Mouse (Mus musculus) embryonic facial prominence, embryonic 11.5 days (tissue): ENCODE measurements around the gene Gm20388. TPM values are rescaled to one million over a fixed set of nuclear protein-coding genes. Genes with fewer than 3 reads are reported as not detected.

Experiments used
- ATAC-seq: fragments of 200-750 bp; cut with Nextera tagmentation; replicated peaks from 2 replicates; pipeline ENCODE4 v1.8.0; 2017; ENCODE audit warnings: low read depth; ENCODE audit not compliant: insufficient number of reproducible peaks, low FRiP score, low TSS enrichment
- DNase-seq: peaks from one replicate; pipeline ENCODE4 v3.0.0-alpha.2; 2015; ENCODE audit warnings: low spot score
- H3K27ac ChIP-seq: fragments of 300-500 bp; sonication (generic); replicated peaks from 2 replicates; pipeline ENCODE4 v1.5.1; 2014; ENCODE audit warnings: mild to moderate bottlenecking, low read depth, low read length, control low read depth
- H3K27me3 ChIP-seq: fragments of 300-500 bp; sonication (generic); 2 replicates; pipeline ENCODE4 v1.6.1; 2014; ENCODE audit warnings: mild to moderate bottlenecking, low read length, moderate library complexity, mixed read lengths; ENCODE audit not compliant: control insufficient read depth, insufficient read depth
- H3K36me3 ChIP-seq: fragments of 300-500 bp; sonication (generic); replicated peaks from 2 replicates; pipeline ENCODE4 v1.6.1; 2014; ENCODE audit warnings: low read depth, mild to moderate bottlenecking, low read length, moderate library complexity, mixed read lengths; ENCODE audit not compliant: control insufficient read depth, insufficient read depth
- H3K4me1 ChIP-seq: fragments of 300-500 bp; sonication (generic); 2 replicates; pipeline ENCODE4 v1.6.1; 2014; ENCODE audit warnings: low read length, mixed read lengths; ENCODE audit not compliant: control insufficient read depth, insufficient read depth
- H3K4me2 ChIP-seq: fragments of 300-500 bp; sonication (generic); 2 replicates; pipeline ENCODE4 v1.6.1; 2014; ENCODE audit warnings: low read depth, mild to moderate bottlenecking, control low read depth, low read length, moderate library complexity
- H3K4me3 ChIP-seq: fragments of 300-500 bp; sonication (generic); 2 replicates; pipeline ENCODE4 v1.5.1; 2014; ENCODE audit warnings: low read depth, low read length, control low read depth
- H3K9ac ChIP-seq: fragments of 300-500 bp; sonication (generic); replicated peaks from 2 replicates; pipeline ENCODE4 v1.6.1; 2014; ENCODE audit warnings: mild to moderate bottlenecking, control low read depth, low read length
- H3K9me3 ChIP-seq: fragments of 300-500 bp; sonication (generic); replicated peaks from 2 replicates; pipeline ENCODE4 v1.6.1; 2016; ENCODE audit warnings: mild to moderate bottlenecking, low read length, inconsistent platforms, mixed read lengths; ENCODE audit not compliant: control insufficient read depth
- WGBS: fragments of 180-500 bp; shearing (Covaris S2); extraction: QIAGEN DNeasy Blood & Tissue Kit; methylation state at CpG from one replicate; pipeline ENCODE4 v1.1.7; 2014; 5-methylcytosine and 5-hydroxymethylcytosine counted together
- polyA plus RNA-seq: library from polyadenylated mRNA; unstranded; fragments of >200 nt; fragmentation: Nextera tagmentation; extraction: Ambion mirVana; gene quantifications from 2 replicates; pipeline ENCODE4 v1.2.1, GENCODE M21; 2014

Gene Gm20388
- polyA plus RNA-seq, result 3.1 TPM in 1 of 2 replicates, not detected in the other

DNA sequence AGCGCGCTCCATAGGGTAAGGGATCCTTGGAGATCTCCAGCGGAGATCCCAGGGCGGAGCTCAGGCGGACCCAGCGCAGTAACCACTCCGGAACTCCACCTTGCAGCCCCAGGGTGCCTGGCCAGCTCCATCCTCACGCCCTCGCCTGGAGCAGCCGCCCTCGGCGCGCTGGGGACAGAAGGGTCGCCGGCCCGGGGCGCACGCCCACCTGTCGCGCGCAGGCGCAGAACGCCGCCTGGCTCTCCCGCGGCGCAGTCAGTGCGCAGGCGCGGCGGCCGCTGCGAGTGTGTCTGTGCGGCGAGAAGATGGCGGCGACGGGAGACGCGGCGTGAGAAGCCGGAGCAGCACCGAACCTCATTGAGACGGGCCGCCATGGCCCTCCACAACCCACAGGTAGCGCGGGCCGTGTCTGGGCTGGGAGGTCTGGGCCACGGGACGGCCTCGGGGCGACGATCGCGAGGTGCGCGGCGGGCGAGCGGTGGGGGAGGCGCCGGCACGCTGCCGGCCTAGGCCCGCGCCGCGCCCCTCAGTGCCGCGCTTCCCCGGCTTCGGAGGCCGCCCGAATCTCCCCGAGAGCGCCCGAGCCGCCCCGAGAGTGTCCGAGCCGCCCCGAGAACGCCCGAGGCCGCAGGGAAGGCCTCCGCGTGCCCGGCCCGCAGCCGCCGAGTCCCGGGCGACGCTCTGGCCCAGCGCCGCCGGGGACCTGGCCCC lies at the start of gene Gm20388:
Gm20388 (plus strand) TSS at position 295 of the 711 bp plus-strand sequence.
- DNase-seq (peak; percentile 92), ATAC-seq (peak; percentile 89)
- Histone ChIP-seq H3K4me2 (peak within 1 kb of the TSS; percentile 93), H3K9me3 (no peaks in the 10 kb centered on the region), H3K36me3 (no peaks in the 10 kb centered on the region), H3K4me3 (peak within 1 kb of the TSS; percentile 84), H3K9ac (peak within 1 kb of the TSS; percentile 94), H3K27ac (peak within 1 kb of the TSS; percentile 85), H3K4me1 (peaks cover 4% of the 10 kb centered on the region; the same call in 1 of the 2 replicates), H3K27me3 (no peaks in the 10 kb centered on the region)
- under 1% methylated on average over 82 of the region's 97 CpGs for WGBS

DNA sequence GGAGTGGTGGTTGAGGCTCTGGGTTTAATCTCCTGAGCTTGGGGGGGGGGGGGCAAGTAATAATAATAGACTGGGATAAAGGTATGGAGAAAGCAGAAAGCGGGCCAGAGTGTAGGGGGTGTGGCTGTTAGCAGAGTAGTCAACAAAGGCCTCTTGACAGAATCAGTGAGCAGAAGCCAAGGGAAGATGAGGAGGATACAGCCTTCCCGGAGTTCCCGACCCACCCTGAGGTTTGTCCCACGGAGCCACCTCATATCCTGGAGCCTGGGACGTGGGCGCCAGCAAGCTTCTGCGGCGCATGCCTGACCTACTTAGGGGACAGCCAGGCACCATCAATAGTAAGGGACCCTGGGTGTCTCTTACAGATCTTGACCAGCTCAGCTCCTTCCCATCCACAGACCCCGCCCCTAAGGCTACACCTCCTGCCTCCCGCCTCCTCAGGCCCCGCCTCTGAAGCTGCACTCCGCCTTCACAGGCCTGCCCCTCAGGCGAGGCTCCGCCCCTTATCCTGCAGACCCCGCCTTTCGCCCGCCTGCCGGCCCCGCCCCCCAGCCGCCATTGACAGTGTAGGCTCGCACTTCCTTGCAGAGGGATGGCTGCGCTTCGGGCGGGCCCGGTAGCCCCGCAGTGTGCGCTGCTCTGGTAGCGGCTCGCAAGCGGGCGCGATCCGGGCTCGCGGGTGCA lies 48.8 kb upstream of the Gm20388 start, which contains the start of gene Klhl36:
Klhl36 (plus strand) TSS at position 561 of the 684 bp plus-strand sequence.
- ATAC-seq, result peak; percentile 96
- peak within 1 kb of the TSS; percentile 71 for H3K4me3 ChIP-seq
- H3K4me2 ChIP-seq, result peak within 1 kb of the TSS; percentile 91
- under 1% methylated on average over 35 of the region's 35 CpGs for WGBS
- H3K9ac ChIP-seq, result peak within 1 kb of the TSS; percentile 79
- peak; percentile 95 for DNase-seq
- H3K9me3 ChIP-seq, result no peaks in the 10 kb centered on the region
- H3K4me1 ChIP-seq, result no peaks in the 10 kb centered on the region
- H3K27ac ChIP-seq, result no peak within 1 kb of the TSS
- 0 out of 2 replicates have a peak, but pooled peaks cover 4% of the 10 kb centered on the region for H3K27me3 ChIP-seq
- H3K36me3 ChIP-seq, result no peaks in the 10 kb centered on the region

DNA sequence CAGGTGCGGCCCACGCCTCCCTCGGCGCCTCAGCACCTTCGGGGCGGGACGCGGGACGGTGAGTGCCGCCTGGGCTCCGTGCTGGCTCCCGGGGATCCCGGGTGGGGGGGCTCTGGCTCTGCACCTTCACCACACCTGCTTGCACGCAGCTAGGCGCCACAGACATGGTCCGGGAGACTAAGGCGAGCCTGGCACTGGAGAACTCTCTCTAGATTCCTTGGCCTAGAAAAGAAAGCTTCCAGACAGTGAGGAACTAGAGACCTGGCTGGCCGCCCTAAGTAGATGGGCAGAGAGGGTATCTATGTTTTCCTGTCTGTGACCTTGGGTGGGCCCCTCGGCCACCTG lies 48.3 kb upstream of the Gm20388 start:
- H3K27ac ChIP-seq, result no peak overlapping the region
- no peak; the same call in 1 of the 2 replicates for ATAC-seq

DNA sequence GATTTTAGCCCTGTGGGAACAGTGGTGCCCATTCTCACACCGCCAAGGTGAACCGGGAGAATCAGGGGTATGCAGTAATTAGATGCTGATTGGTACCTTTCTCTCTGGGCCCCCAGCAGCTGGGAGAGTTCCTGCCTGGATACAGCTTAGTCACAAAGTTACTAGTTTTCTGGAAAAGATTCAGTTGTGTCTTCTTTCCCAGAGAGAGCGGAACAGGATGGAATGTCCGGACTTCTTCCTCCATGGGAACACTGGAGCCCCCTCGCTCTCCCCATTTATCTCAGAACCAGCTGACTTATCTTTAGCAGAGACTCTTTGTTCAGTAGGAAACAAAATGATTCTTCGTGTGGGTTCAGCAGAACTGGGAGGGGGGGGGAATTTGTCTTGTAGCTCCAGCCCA lies 47.9 kb upstream of the Gm20388 start:
- Histone ChIP-seq H3K36me3 (no peaks in the 10 kb centered on the region), H3K4me1 (no peaks in the 10 kb centered on the region), H3K9ac (peak overlapping the region; percentile 79), H3K4me3 (peak overlapping the region; percentile 71), H3K27ac (no peak overlapping the region), H3K9me3 (no peaks in the 10 kb centered on the region), H3K27me3 (0 out of 2 replicates have a peak, but pooled peaks cover 4% of the 10 kb centered on the region), H3K4me2 (peak overlapping the region; percentile 91)
- ATAC-seq, result no peak; the same call in 1 of the 2 replicates
- 14% methylated on average over 6 of the region's 6 CpGs for WGBS
- no peak for DNase-seq

More for the DNA sequence above, 48.3 kb upstream of the Gm20388 start:
- H3K9ac ChIP-seq, result peak overlapping the region; percentile 79
- no peaks in the 10 kb centered on the region for H3K4me1 ChIP-seq
- H3K9me3 ChIP-seq, result no peaks in the 10 kb centered on the region
- H3K4me2 ChIP-seq, result peak overlapping the region; percentile 91
- WGBS, result 1% methylated on average over 19 of the region's 19 CpGs
- peak overlapping the region; percentile 71 for H3K4me3 ChIP-seq
- H3K36me3 ChIP-seq, result no peaks in the 10 kb centered on the region
- DNase-seq, result peak; percentile 38
- 0 out of 2 replicates have a peak, but pooled peaks cover 4% of the 10 kb centered on the region for H3K27me3 ChIP-seq

DNA sequence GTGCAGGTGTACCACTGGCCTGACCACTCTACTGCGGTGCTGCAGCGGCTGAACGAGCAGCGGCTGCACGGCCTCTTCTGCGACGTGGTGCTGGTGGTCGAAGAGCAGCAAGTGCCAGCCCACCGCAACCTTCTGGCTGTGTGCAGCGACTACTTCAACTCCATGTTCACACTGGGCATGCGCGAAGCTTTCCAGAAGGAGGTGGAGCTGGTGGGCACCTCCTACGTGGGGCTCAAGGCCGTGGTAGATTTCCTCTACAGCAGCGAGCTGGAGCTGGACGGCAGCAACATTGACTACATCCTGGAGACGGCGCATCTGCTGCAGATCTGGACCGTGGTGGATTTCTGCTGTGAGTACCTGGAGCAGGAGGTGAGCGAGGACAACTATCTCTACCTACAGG lies 41.0 kb upstream of the Gm20388 start:
- WGBS, result 86% methylated on average over 20 of the region's 20 CpGs
- H3K27ac ChIP-seq, result no peak overlapping the region
- H3K9me3 ChIP-seq, result no peaks in the 10 kb centered on the region
- H3K4me2 ChIP-seq, result no peak overlapping the region
- H3K27me3 ChIP-seq, result no peaks in the 10 kb centered on the region
- no peak overlapping the region for H3K9ac ChIP-seq
- no peaks in the 10 kb centered on the region for H3K4me1 ChIP-seq
- no peak overlapping the region for H3K4me3 ChIP-seq
- ATAC-seq (no peak), DNase-seq (no peak)
- H3K36me3 ChIP-seq, result peaks cover 7% of the 10 kb centered on the region

DNA sequence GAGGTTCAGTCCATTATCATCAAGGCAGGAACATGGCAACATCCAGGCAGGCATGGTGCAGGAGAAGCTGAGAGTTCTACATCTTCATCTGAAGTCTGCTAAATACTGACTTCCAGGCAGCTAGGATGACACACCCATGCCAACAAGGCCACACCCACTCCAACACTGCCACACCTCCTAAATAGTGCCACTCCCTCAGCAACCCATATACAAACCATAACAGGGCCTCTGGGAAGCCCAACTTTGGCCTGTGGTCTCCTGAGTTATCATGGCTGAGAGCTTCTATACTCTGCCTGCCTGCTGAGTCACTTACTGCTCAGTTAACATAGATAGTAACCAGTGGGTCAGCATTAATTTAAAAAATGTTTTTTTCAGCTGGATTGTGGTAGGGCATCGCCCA lies 37.5 kb upstream of the Gm20388 start:
- H3K36me3 ChIP-seq, result peaks cover 7% of the 10 kb centered on the region
- no peak overlapping the region for H3K4me3 ChIP-seq
- 90% methylated on average over 1 of the region's 1 CpGs for WGBS

DNA sequence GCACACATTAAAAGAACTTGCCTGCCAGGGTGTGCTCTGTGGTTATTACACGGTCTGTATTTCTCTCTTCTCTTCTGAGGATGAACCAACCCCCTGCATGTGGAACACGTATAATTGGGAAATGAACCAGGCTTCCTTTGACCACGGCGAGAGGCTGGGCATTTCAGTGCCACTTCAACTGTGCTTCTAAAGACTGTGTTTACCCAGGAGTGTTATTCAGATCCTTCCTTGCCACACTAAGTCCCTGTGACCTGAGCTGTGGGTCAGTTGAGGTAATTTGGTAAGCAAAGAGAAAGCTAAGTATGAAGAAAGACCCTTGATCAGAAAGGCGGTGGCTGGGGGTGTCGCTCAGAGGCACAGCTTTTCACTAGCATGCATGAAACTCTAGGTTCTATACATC lies 29.3 kb upstream of the Gm20388 start:
- H3K4me3 ChIP-seq, result no peak overlapping the region
- no peak overlapping the region for H3K9ac ChIP-seq
- no peak overlapping the region for H3K4me2 ChIP-seq
- no peak overlapping the region for H3K27ac ChIP-seq
- DNase-seq, result no peak
- WGBS, result 74% methylated on average over 6 of the region's 6 CpGs
- no peaks in the 10 kb centered on the region for H3K36me3 ChIP-seq
- H3K9me3 ChIP-seq, result no peaks in the 10 kb centered on the region
- no peaks in the 10 kb centered on the region for H3K4me1 ChIP-seq
- no peak for ATAC-seq
- no peaks in the 10 kb centered on the region for H3K27me3 ChIP-seq

More for the DNA sequence above, 37.5 kb upstream of the Gm20388 start:
- DNase-seq (no peak), ATAC-seq (no peak)
- H3K9me3 ChIP-seq, result no peaks in the 10 kb centered on the region
- no peaks in the 10 kb centered on the region for H3K27me3 ChIP-seq
- no peak overlapping the region for H3K9ac ChIP-seq
- H3K4me2 ChIP-seq, result no peak overlapping the region
- no peaks in the 10 kb centered on the region for H3K4me1 ChIP-seq
- no peak overlapping the region for H3K27ac ChIP-seq

DNA sequence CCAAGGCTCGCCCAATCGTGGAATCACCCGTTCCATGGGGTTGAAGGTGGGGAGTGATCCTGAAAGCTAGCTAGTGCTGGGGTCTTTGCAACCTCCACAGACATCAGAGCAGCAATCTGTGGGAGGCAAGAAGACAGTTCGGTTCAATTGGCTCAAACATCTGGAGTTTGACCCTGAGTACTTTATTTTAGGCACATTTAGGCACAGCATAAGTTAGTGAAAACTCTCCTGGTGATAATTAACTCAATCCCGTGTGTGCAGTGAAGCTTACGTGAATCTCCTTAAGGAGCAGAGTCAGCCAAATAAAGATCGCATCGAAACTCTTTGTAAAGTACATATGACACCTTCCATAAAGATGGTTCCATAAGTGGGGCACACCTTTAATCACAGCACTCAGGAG lies 28.7 kb upstream of the Gm20388 start:
- Histone ChIP-seq H3K9me3 (no peaks in the 10 kb centered on the region), H3K27ac (no peak overlapping the region), H3K9ac (no peak overlapping the region), H3K4me1 (no peaks in the 10 kb centered on the region), H3K36me3 (no peaks in the 10 kb centered on the region), H3K4me3 (no peak overlapping the region), H3K4me2 (no peak overlapping the region), H3K27me3 (no peaks in the 10 kb centered on the region)
- no peak for ATAC-seq
- no peak for DNase-seq
- 56% methylated on average over 8 of the region's 8 CpGs for WGBS
